Comparison of ENCODE assay signal across 11 mouse cellular contexts in genomic region chr7:100929639-100930303, GRCm38 (mm10). TPM values are rescaled to one million over a fixed set of nuclear protein-coding genes. Genes with fewer than 3 reads are reported as not detected.
DNase-seq lines count a peak whose midpoint lies in the region; ATAC-seq lines count a peak whose summit lies in the region.
"Had no signal": no experiment of that assay in that cellular context is flagged by ENCODE, and none has a peak within 500 bp of the region (broad histone marks: within the 10 kb centered on the region; RNA-seq: fewer than 3 reads in every experiment).

No protein-coding gene starts in this region.

- intact Hi-C loops in heart, postnatal 25 days (cut with DNase I), result no loop called here

- H3K9ac ChIP-seq in heart, embryonic 13.5 days, result peak overlapping the region; percentile 97
- no peak overlapping the region for H3K9ac ChIP-seq in hindbrain, embryonic 13.5 days
- H3K9ac ChIP-seq in midbrain, embryonic 11.5 days (ENCODE audit: low read length), result peak overlapping the region; percentile 88; the same call in 1 of the 2 replicates

- peaks cover 5% of the 10 kb centered on the region; the same call in 1 of the 2 replicates for H3K36me3 ChIP-seq in heart, embryonic 13.5 days
- no peaks in the 10 kb centered on the region for H3K36me3 ChIP-seq in hindbrain, embryonic 13.5 days
- H3K36me3 ChIP-seq in midbrain, embryonic 11.5 days (ENCODE audit: control insufficient read depth, insufficient read depth, low read length), result no peaks in the 10 kb centered on the region

- no peak for ATAC-seq in heart, embryonic 13.5 days (ENCODE audit: extremely low read depth, insufficient number of reproducible peaks, low FRiP score, low TSS enrichment)
- ATAC-seq in hindbrain, embryonic 13.5 days (ENCODE audit: low FRiP score), result no peak
- ATAC-seq in midbrain, embryonic 11.5 days (ENCODE audit: low FRiP score), result no peak
- ATAC-seq in megakaryocyte progenitor cell, adult 5-6 weeks (replicated peaks; ENCODE audit: poor library complexity), result no peak
- ATAC-seq: CD4-positive, CD25-positive, alpha-beta regulatory T cell, adult 4 months had no signal

- peak overlapping the region; percentile 83 for H3K4me2 ChIP-seq in heart, embryonic 13.5 days
- peak overlapping the region; percentile 80 for H3K4me2 ChIP-seq in hindbrain, embryonic 13.5 days
- H3K4me2 ChIP-seq in midbrain, embryonic 11.5 days, result peak overlapping the region; percentile 74

- no peaks in the 10 kb centered on the region for H3K9me3 ChIP-seq in heart, embryonic 13.5 days
- H3K9me3 ChIP-seq in hindbrain, embryonic 13.5 days, result no peaks in the 10 kb centered on the region
- H3K9me3 ChIP-seq in midbrain, embryonic 11.5 days (ENCODE audit: control insufficient read depth, low read length), result no peaks in the 10 kb centered on the region

- H3K4me3 ChIP-seq in heart, embryonic 13.5 days, result peak overlapping the region; percentile 84
- peak overlapping the region; percentile 67 for H3K4me3 ChIP-seq in brown adipose tissue, adult 24 weeks (ENCODE audit: insufficient read depth, low read depth, low read length)
- peak overlapping the region; percentile 50 for H3K4me3 ChIP-seq in hindbrain, embryonic 13.5 days
- peak overlapping the region; percentile 59 for H3K4me3 ChIP-seq in midbrain, embryonic 11.5 days (ENCODE audit: low read depth, low read length)

- H3K27me3 ChIP-seq in heart, embryonic 13.5 days (replicated peaks), result peaks cover 6% of the 10 kb centered on the region; the same call in 1 of the 2 replicates
- peaks cover 73% of the 10 kb centered on the region for H3K27me3 ChIP-seq in hindbrain, embryonic 13.5 days
- H3K27me3 ChIP-seq in midbrain, embryonic 11.5 days (ENCODE audit: control insufficient read depth, insufficient read depth, low read length), result no peaks in the 10 kb centered on the region

- peaks cover 63% of the 10 kb centered on the region for H3K4me1 ChIP-seq in heart, embryonic 13.5 days
- H3K4me1 ChIP-seq in brown adipose tissue, adult 24 weeks (ENCODE audit: control insufficient read depth, insufficient read depth, insufficient read length, low read length), result peaks cover 3% of the 10 kb centered on the region; the same call in 1 of the 2 replicates
- peaks cover 82% of the 10 kb centered on the region for H3K4me1 ChIP-seq in hindbrain, embryonic 13.5 days (replicated peaks)
- peaks cover 62% of the 10 kb centered on the region for H3K4me1 ChIP-seq in midbrain, embryonic 11.5 days (ENCODE audit: control insufficient read depth, insufficient read depth, low read length)

- WGBS in heart, embryonic 13.5 days, result 57% methylated on average over 19 of the region's 19 CpGs
- WGBS in hindbrain, embryonic 13.5 days, result 81% methylated on average over 19 of the region's 19 CpGs
- 77% methylated on average over 19 of the region's 19 CpGs for WGBS in midbrain, embryonic 11.5 days

- H3K27ac ChIP-seq in heart, embryonic 13.5 days (replicated peaks), result no peak overlapping the region
- H3K27ac ChIP-seq in brown adipose tissue, adult 24 weeks (replicated peaks; ENCODE audit: low read depth, low read length), result no peak overlapping the region
- H3K27ac ChIP-seq in hindbrain, embryonic 13.5 days, result no peak overlapping the region
- no peak overlapping the region for H3K27ac ChIP-seq in midbrain, embryonic 11.5 days (ENCODE audit: low read depth, low read length)

- no peak for DNase-seq in heart, postnatal 25 days (ENCODE audit: low spot score)
- no peak for DNase-seq in midbrain, embryonic 11.5 days (ENCODE audit: low spot score, missing footprints)
- no peak for DNase-seq in thymus, postnatal 10 days (ENCODE audit: low spot score in 2 of 2)
- DNase-seq in cerebellum, adult 11 months, result no peak
- DNase-seq: adrenal gland, adult 8-10 months; layer of hippocampus, postnatal 36 days had no signal

RNA-seq across cellular contexts. Expression of gene Arhgef17, which starts 2.1 kb away (rescaled TPM):
- polyA plus RNA-seq in heart, embryonic 13.5 days (2015; fragmentation: Nextera tagmentation; extraction: Ambion mirVana), result 5.2 and 5.7 TPM in 2 replicates
- total RNA-seq in heart, postnatal 25 days (2021), result 10 to 100 TPM; 24.0 to 28.8 TPM
- polyA plus RNA-seq in brown adipose tissue, adult 24 weeks (2012; ENCODE audit: insufficient read depth, insufficient read length, missing spikeins), result 2.5 and 3.3 TPM in 2 replicates
- polyA plus RNA-seq in hindbrain, embryonic 13.5 days (2015; fragmentation: Nextera tagmentation; extraction: Ambion mirVana), result 7.2 and 7.7 TPM in 2 replicates
- polyA plus RNA-seq in midbrain, embryonic 11.5 days (2014; fragmentation: Nextera tagmentation; extraction: Ambion mirVana), result 6.8 and 6.9 TPM in 2 replicates
- 0.12 and 0.44 TPM in 2 replicates for total RNA-seq in megakaryocyte progenitor cell, adult 5-6 weeks (2015)
- 0.08 TPM in 1 of 2 replicates, not detected in the other for total RNA-seq in megakaryocyte progenitor cell, adult 5-6 weeks (2017)
- polyA plus RNA-seq: CD4-positive, CD25-positive, alpha-beta regulatory T cell, adult 4 months had no signal

RNA-seq across cellular contexts. Expression of gene P2ry6, which starts 44.7 kb away (rescaled TPM):
- polyA plus RNA-seq in heart, embryonic 13.5 days (2015; fragmentation: Nextera tagmentation; extraction: Ambion mirVana), result 4.3 and 4.6 TPM in 2 replicates
- total RNA-seq in heart, postnatal 25 days (2021), result 1 to 10 TPM; 4.4 TPM
- polyA plus RNA-seq in brown adipose tissue, adult 24 weeks (2012; ENCODE audit: insufficient read depth, insufficient read length, missing spikeins), result 3.7 and 4.5 TPM in 2 replicates
- 2.7 and 3.5 TPM in 2 replicates for polyA plus RNA-seq in hindbrain, embryonic 13.5 days (2015; fragmentation: Nextera tagmentation; extraction: Ambion mirVana)
- polyA plus RNA-seq in midbrain, embryonic 11.5 days (2014; fragmentation: Nextera tagmentation; extraction: Ambion mirVana), result 1.6 and 2.4 TPM in 2 replicates
- 0.42 and 0.49 TPM in 2 replicates for total RNA-seq in megakaryocyte progenitor cell, adult 5-6 weeks (2015)
- total RNA-seq in megakaryocyte progenitor cell, adult 5-6 weeks (2017), result 0.04 TPM in 1 of 2 replicates, not detected in the other
- polyA plus RNA-seq: CD4-positive, CD25-positive, alpha-beta regulatory T cell, adult 4 months had no signal
